Mouse (Mus musculus) midbrain, postnatal 0 days (tissue): ENCODE results near the gene Mrgprb5. TPM values are rescaled to one million over a fixed set of nuclear protein-coding genes. Genes with fewer than 3 reads are reported as not detected.

ENCODE experiments used
- ATAC-seq: fragments of 200-750 bp; cut with Nextera tagmentation; 2 replicates; pipeline ENCODE4 v1.8.0; 2017; ENCODE audit warnings: moderate number of reproducible peaks, mild to moderate bottlenecking, moderate TSS enrichment, moderate library complexity; ENCODE audit not compliant: low FRiP score
- DNase-seq: peaks from one replicate; pipeline ENCODE4 v3.0.0-alpha.2; 2015; ENCODE audit warnings: low spot score
- H3K27ac ChIP-seq: fragments of 300-500 bp; sonication (generic); 2 replicates; pipeline ENCODE4 v1.5.1; 2014; ENCODE audit warnings: low read depth, mild to moderate bottlenecking, low read length, mixed read lengths
- H3K27me3 ChIP-seq: fragments of 300-500 bp; sonication (generic); 2 replicates; pipeline ENCODE4 v1.6.1; 2014; ENCODE audit warnings: low read length, control low read depth, mixed read lengths; ENCODE audit not compliant: insufficient read depth
- H3K36me3 ChIP-seq: fragments of 300-500 bp; sonication (generic); 2 replicates; pipeline ENCODE4 v1.6.1; 2014; ENCODE audit warnings: low read length, control low read depth, mixed read lengths; ENCODE audit not compliant: insufficient read depth
- H3K4me1 ChIP-seq: fragments of 300-500 bp; sonication (generic); 2 replicates; pipeline ENCODE4 v1.6.1; 2014; ENCODE audit warnings: mild to moderate bottlenecking, control low read depth, antibody characterized with exemption, low read length, mixed read lengths; ENCODE audit not compliant: insufficient read depth
- H3K4me2 ChIP-seq: fragments of 300-500 bp; sonication (generic); 2 replicates; pipeline ENCODE4 v1.6.1; 2014; ENCODE audit warnings: low read depth, mild to moderate bottlenecking, low read length, mixed read lengths; ENCODE audit not compliant: poor library complexity, severe bottlenecking
- H3K4me3 ChIP-seq: fragments of 300-500 bp; sonication (generic); 2 replicates; pipeline ENCODE4 v1.5.1; 2014; ENCODE audit warnings: low read depth, mild to moderate bottlenecking, low read length, moderate library complexity
- H3K9ac ChIP-seq: fragments of 300-500 bp; sonication (generic); replicated peaks from 2 replicates; pipeline ENCODE4 v1.6.1; 2014; ENCODE audit warnings: mild to moderate bottlenecking, low read length, moderate library complexity, mixed read lengths; ENCODE audit not compliant: poor library complexity, severe bottlenecking
- H3K9me3 ChIP-seq: fragments of 300-500 bp; sonication (generic); 2 replicates; pipeline ENCODE4 v1.6.1; 2016; ENCODE audit warnings: low read length, control low read depth
- CTCF ChIP-seq: IDR thresholded peaks from 2 replicates; pipeline ENCODE4 v1.5.1; 2016; ENCODE audit warnings: antibody characterized with exemption, mild to moderate bottlenecking
- WGBS: fragments of 180-500 bp; shearing (Covaris S2); extraction: QIAGEN DNeasy Blood & Tissue Kit; methylation state at CpG from one replicate; pipeline ENCODE4 v1.1.7; 2014; 5-methylcytosine and 5-hydroxymethylcytosine counted together
- polyA plus RNA-seq: library from polyadenylated mRNA; unstranded; fragments of >200 nt; fragmentation: Nextera tagmentation; extraction: Ambion mirVana; gene quantifications from 2 replicates; pipeline ENCODE4 v1.2.1, GENCODE M21; 2015
- total RNA-seq: library from RNA; depleted of rRNA; stranded (reverse); fragments of >200 nt; gene quantifications from 2 replicates; pipeline ENCODE4 v1.2.3, GENCODE M21; 2014; rRNA removed

The Mrgprb5 gene
- total RNA-seq (not detected in 2 replicates), polyA plus RNA-seq (not detected in 2 replicates)

GRCm38 (mm10) chr7:48168919-48169318, at the start of gene Mrgprb5:
Gene Mrgprb5 (minus strand): TSS chr7:48169019.
- 79% methylated on average over 2 of the region's 2 CpGs for WGBS
- H3K9me3 ChIP-seq, result no peaks in the 10 kb centered on the region
- no peaks in the 10 kb centered on the region for H3K27me3 ChIP-seq
- TF ChIP-seq CTCF, result no peak
- no peak within 1 kb of the TSS for H3K4me2 ChIP-seq
- DNase-seq (no peak), ATAC-seq (no peak)
- no peak within 1 kb of the TSS for H3K9ac ChIP-seq
- no peak within 1 kb of the TSS for H3K27ac ChIP-seq
- H3K4me3 ChIP-seq, result no peak within 1 kb of the TSS
- no peaks in the 10 kb centered on the region for H3K36me3 ChIP-seq
- no peaks in the 10 kb centered on the region for H3K4me1 ChIP-seq

DNA sequence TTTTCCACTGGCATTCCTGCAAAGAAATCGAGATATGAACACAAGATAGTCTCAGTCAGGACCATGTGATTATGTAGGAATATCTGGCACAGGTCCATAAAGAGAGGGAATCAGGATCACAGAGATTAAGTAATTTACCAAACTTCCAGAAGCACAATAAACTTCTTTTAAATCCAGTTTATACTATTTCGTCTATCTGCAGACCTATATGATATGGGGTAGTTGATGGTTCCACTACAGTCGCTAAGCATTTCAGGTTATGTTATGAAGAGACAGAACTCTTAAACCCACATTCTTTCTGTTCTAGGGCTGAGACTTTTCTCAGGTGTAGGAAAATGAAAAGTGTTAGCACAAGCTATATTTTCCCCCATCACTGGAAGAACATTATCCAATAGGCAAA, 30.4 kb upstream of the Mrgprb5 start, which contains the start of gene Mrgprb4:
Gene Mrgprb4, minus strand, starts transcription at position 101 of the 400 bp plus-strand sequence.
- Histone ChIP-seq H3K9ac (no peak within 1 kb of the TSS), H3K4me3 (no peak within 1 kb of the TSS), H3K4me2 (no peak within 1 kb of the TSS), H3K36me3 (no peaks in the 10 kb centered on the region), H3K27ac (no peak within 1 kb of the TSS), H3K27me3 (no peaks in the 10 kb centered on the region), H3K4me1 (no peaks in the 10 kb centered on the region), H3K9me3 (no peaks in the 10 kb centered on the region)
- DNase-seq, result no peak
- 86% methylated on average over 3 of the region's 3 CpGs for WGBS
- TF ChIP-seq CTCF, result no peak
- no peak for ATAC-seq

- no peak overlapping the region for H3K9ac ChIP-seq
- H3K4me1 ChIP-seq, result no peaks in the 10 kb centered on the region
- H3K27ac ChIP-seq, result no peak overlapping the region
- TF ChIP-seq CTCF, result no peak
- ATAC-seq, result no peak
- no peak overlapping the region for H3K4me2 ChIP-seq
- no peaks in the 10 kb centered on the region for H3K9me3 ChIP-seq
- H3K4me3 ChIP-seq, result no peak overlapping the region
- H3K27me3 ChIP-seq, result no peaks in the 10 kb centered on the region
- 42% methylated on average over 2 of the region's 2 CpGs for WGBS
- peak; percentile 1 for DNase-seq
- no peaks in the 10 kb centered on the region for H3K36me3 ChIP-seq
Measured at GRCm38 (mm10) chr7:48167471-48167870, 1.3 kb downstream of the Mrgprb5 start.

DNA sequence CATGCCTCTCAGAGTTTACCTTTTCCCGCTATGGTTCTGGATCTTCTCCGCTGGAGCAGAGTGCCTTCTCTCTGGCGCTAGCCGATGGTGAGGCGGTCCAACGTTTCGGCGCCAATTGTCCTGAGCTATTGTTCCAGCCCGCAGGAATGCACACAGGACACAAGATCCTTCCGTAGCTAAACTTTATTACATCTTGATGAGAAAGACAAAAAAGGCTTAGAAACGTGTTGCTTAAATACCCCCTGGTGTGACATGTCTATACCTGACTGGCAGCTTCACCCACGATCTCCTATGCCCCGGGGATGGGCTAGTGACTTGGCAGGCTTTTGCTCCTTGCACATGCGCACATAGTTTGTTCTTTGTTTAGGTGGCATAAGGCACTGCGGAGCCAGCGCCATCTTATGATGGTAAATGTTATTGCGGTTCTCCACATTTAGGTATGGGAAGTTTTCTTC, 30.5 kb downstream of the Mrgprb5 start:
- DNase-seq (peak; percentile 94), ATAC-seq (peak; percentile 85)
- H3K9ac ChIP-seq, result peak overlapping the region; percentile 69

GRCm38 (mm10) chr7:48137216-48138077, 31.4 kb downstream of the Mrgprb5 start:
- 2% methylated on average over 49 of the region's 52 CpGs for WGBS
- H3K27me3 ChIP-seq, result no peaks in the 10 kb centered on the region
- H3K36me3 ChIP-seq, result no peaks in the 10 kb centered on the region
- H3K9ac ChIP-seq, result peak overlapping the region; percentile 69
- TF ChIP-seq CTCF, result peak; percentile 42; the same call in 1 of the 2 replicates
- H3K27ac ChIP-seq, result peak overlapping the region; percentile 75
- DNase-seq (peak; percentile 80), ATAC-seq (peak; percentile 94)
- H3K4me2 ChIP-seq, result peak overlapping the region; percentile 87
- H3K9me3 ChIP-seq, result no peaks in the 10 kb centered on the region
- no peaks in the 10 kb centered on the region for H3K4me1 ChIP-seq
- H3K4me3 ChIP-seq, result peak overlapping the region; percentile 64

More for the DNA sequence above, 30.5 kb downstream of the Mrgprb5 start:
- 0 out of 2 replicates have a peak, but pooled peaks cover 2% of the 10 kb centered on the region for H3K9me3 ChIP-seq
- no peaks in the 10 kb centered on the region for H3K4me1 ChIP-seq
- no peaks in the 10 kb centered on the region for H3K36me3 ChIP-seq
- 2% methylated on average over 17 of the region's 17 CpGs for WGBS
- H3K4me3 ChIP-seq, result peak overlapping the region; percentile 64
- TF ChIP-seq CTCF, result peak; percentile 77
- H3K27me3 ChIP-seq, result no peaks in the 10 kb centered on the region
- peak overlapping the region; percentile 87 for H3K4me2 ChIP-seq
- peak overlapping the region; percentile 75 for H3K27ac ChIP-seq

DNA sequence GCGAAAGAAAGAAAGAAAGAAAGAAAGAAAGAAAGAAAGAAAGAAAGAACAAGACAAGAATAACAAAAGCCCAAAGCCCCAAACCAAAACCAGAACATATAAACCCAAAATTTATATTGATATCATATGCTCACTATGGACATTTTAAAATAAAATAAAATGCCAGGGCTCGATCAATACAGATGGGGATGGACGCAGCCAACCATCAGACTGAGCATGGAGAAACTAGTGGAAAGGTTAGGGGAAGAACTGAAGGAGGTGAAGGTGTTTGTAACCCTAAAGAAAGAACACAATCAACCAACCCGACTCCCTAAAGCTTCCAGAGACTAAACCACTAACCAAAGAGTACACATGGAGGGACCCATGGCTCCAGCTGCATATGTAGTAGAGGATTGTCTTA, 36.1 kb downstream of the Mrgprb5 start:
- Histone ChIP-seq H3K9me3 (no peaks in the 10 kb centered on the region), H3K27me3 (no peaks in the 10 kb centered on the region), H3K27ac (no peak overlapping the region), H3K4me3 (no peak overlapping the region), H3K9ac (no peak overlapping the region), H3K4me1 (no peaks in the 10 kb centered on the region), H3K4me2 (no peak overlapping the region), H3K36me3 (no peaks in the 10 kb centered on the region)
- 65% methylated on average over 4 of the region's 4 CpGs for WGBS
- ATAC-seq (no peak), DNase-seq (no peak)
- TF ChIP-seq CTCF, result no peak
